Mouse (Mus musculus) myocyte (in vitro differentiated cells): ENCODE data around the gene E130208F15Rik.

Source experiments
- CEBPB ChIP-seq: IDR thresholded peaks from 2 replicates; pipeline ENCODE4 v1.6.1; 2011; ENCODE audit warnings: mild to moderate bottlenecking, moderate library complexity; ENCODE audit not compliant: poor library complexity, insufficient read depth, severe bottlenecking
- E2F4 ChIP-seq: IDR thresholded peaks from one replicate; pipeline ENCODE4 v1.6.1; 2011; ENCODE audit warnings: mild to moderate bottlenecking, control low read depth, moderate library complexity; ENCODE audit not compliant: insufficient read depth
- MAX ChIP-seq: IDR thresholded peaks from one replicate; pipeline ENCODE4 v1.6.1; 2011; ENCODE audit warnings: low read depth, mild to moderate bottlenecking, control low read depth
- MYOG ChIP-seq, 3 experiments: IDR thresholded peaks; one replicate each; pipeline ENCODE4 v1.6.1; 2011; ENCODE audit warnings: control low read depth in 2 of 3, low read depth in 2 of 3, mild to moderate bottlenecking in 2 of 3; ENCODE audit not compliant: insufficient read length in 2 of 3, control insufficient read depth in 1 of 3, insufficient read depth in 1 of 3
- POLR2A ChIP-seq: IDR thresholded peaks from one replicate; pipeline ENCODE4 v1.6.1; 2011; ENCODE audit warnings: low read depth, mild to moderate bottlenecking, control low read depth, moderate library complexity; ENCODE audit not compliant: insufficient read length
- POLR2AphosphoS2 ChIP-seq: IDR thresholded peaks from one replicate; pipeline ENCODE4 v1.6.1; 2011; ENCODE audit warnings: low read depth, control low read depth; ENCODE audit not compliant: insufficient read length
- REST ChIP-seq: IDR thresholded peaks from one replicate; pipeline ENCODE4 v1.6.1; 2011; ENCODE audit warnings: mild to moderate bottlenecking, control low read depth, moderate library complexity; ENCODE audit not compliant: insufficient read depth, insufficient read length
- SRF ChIP-seq: IDR thresholded peaks from one replicate; pipeline ENCODE4 v1.6.1; 2011; ENCODE audit warnings: low read depth; ENCODE audit not compliant: control insufficient read depth, insufficient read length
- TCF12 ChIP-seq: IDR thresholded peaks from one replicate; pipeline ENCODE4 v1.6.1; 2011; ENCODE audit warnings: mild to moderate bottlenecking, control low read depth; ENCODE audit not compliant: poor library complexity, insufficient read depth, severe bottlenecking
- TCF3 ChIP-seq: IDR thresholded peaks from one replicate; pipeline ENCODE4 v1.6.1; 2011; ENCODE audit warnings: low read depth, control low read depth; ENCODE audit not compliant: insufficient read length
- USF1 ChIP-seq: IDR thresholded peaks from one replicate; pipeline ENCODE4 v1.6.1; 2011; ENCODE audit warnings: low read depth, mild to moderate bottlenecking, control low read depth, moderate library complexity

DNA sequence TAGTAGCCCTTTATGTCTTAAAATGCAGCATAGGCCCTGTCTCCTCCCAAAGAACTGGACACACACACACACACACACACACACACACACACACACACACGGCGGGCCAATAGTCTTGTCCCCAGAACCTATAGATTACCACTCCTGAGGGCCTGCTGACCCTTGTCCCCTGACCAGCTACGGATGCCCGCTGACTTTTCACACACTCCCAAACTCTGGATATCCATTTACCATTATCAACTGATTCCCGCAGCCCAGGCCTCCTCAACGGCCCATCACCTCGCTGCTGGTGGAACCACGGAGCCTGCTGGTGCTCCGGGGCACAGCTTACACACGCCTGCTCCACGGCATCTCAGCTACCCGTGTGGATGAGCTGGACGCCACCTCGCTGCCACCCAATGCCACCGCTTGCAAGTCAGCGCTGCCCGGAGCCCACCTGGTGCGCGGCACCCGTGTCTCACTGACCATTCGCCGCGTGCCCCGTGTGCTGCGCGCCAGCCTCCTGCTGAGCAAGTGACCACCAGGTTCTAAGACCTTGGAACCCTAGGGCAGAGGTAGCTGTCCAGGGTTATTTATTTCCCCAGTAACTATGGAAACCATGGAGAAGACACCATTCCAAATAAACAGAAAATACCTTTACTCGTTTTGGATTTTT lies 7.7 kb upstream of the E130208F15Rik start:
- no peak for TF ChIP-seq POLR2A
- no peak for TF ChIP-seq MAX
- no peak for TF ChIP-seq SRF
- TF ChIP-seq TCF12, result no peak
- peak in 1 of 3 experiments; percentile 16 for TF ChIP-seq MYOG (IDR thresholded peaks at IDR 0.05; ENCODE audit: control insufficient read depth in 1 of 3, insufficient read depth in 1 of 3, insufficient read length in 2 of 3, low read depth in 2 of 3)
- TF ChIP-seq CEBPB, result no peak
- TF ChIP-seq TCF3, result no peak
- TF ChIP-seq E2F4, result no peak
- TF ChIP-seq USF1, result no peak
- TF ChIP-seq POLR2AphosphoS2, result peak; percentile 46
- TF ChIP-seq REST, result no peak
